Mouse (Mus musculus) heart, embryonic 14.5 days (tissue): Measurements from ENCODE around the gene 6030408B16Rik. TPM values are rescaled to one million over a fixed set of nuclear protein-coding genes. Genes with fewer than 3 reads are reported as not detected.
"Not testable (repeated sequence)": the region's sequence is repeated elsewhere in the genome, so short reads cannot be mapped to it uniquely, and the experiment has no call there.

ENCODE experiments used
- ATAC-seq: fragments of 200-750 bp; cut with Nextera tagmentation; 2 replicates; pipeline ENCODE4 v1.8.0; 2017; ENCODE audit warnings: low read depth, moderate TSS enrichment; ENCODE audit not compliant: insufficient number of reproducible peaks, insufficient read depth, low FRiP score
- H3K27ac ChIP-seq, 2 experiments: fragments of 200-500 bp in 1 of 2; fragments of 300-500 bp in 1 of 2; sonication (generic) in 1 of 2; replicated peaks in 1 of 2; 2 replicates each; pipeline ENCODE4 v1.5.1; 2012 to 2014; ENCODE audit warnings: low read depth in 2 of 2, low read length in 2 of 2, control low read depth in 1 of 2, mild to moderate bottlenecking in 1 of 2, mixed read lengths in 1 of 2; ENCODE audit not compliant: control insufficient read depth in 1 of 2, insufficient read depth in 1 of 2
- H3K27me3 ChIP-seq: fragments of 300-500 bp; sonication (generic); 2 replicates; pipeline ENCODE4 v1.6.1; 2014; ENCODE audit warnings: mild to moderate bottlenecking, low read length, control low read depth; ENCODE audit not compliant: control insufficient read depth, insufficient read depth
- H3K36me3 ChIP-seq: fragments of 300-500 bp; sonication (generic); 2 replicates; pipeline ENCODE4 v1.6.1; 2014; ENCODE audit warnings: mild to moderate bottlenecking, control low read depth, low read length, mixed read lengths; ENCODE audit not compliant: control insufficient read depth, insufficient read depth
- H3K4me1 ChIP-seq, 2 experiments: fragments of 200-500 bp in 1 of 2; fragments of 300-500 bp in 1 of 2; sonication (generic) in 1 of 2; 2 replicates each; pipeline ENCODE4 v1.6.1; 2012 to 2014; ENCODE audit warnings: low read length in 2 of 2, control low read depth in 1 of 2, mixed read lengths in 1 of 2; ENCODE audit not compliant: control insufficient read depth in 2 of 2, insufficient read depth in 2 of 2
- H3K4me2 ChIP-seq: fragments of 300-500 bp; sonication (generic); 2 replicates; pipeline ENCODE4 v1.6.1; 2014; ENCODE audit warnings: mild to moderate bottlenecking, low read length
- H3K4me3 ChIP-seq, 2 experiments: fragments of 200-500 bp in 1 of 2; fragments of 300-500 bp in 1 of 2; sonication (generic) in 1 of 2; 2 replicates each; pipeline ENCODE4 v1.5.1; 2012 to 2014; ENCODE audit warnings: low read length in 2 of 2, mild to moderate bottlenecking in 2 of 2, control low read depth in 1 of 2, low read depth in 1 of 2, moderate library complexity in 1 of 2; ENCODE audit not compliant: control insufficient read depth in 1 of 2, insufficient read depth in 1 of 2
- H3K9ac ChIP-seq: fragments of 300-500 bp; sonication (generic); 2 replicates; pipeline ENCODE4 v1.6.1; 2014; ENCODE audit warnings: mild to moderate bottlenecking, low read length
- H3K9me3 ChIP-seq: fragments of 300-500 bp; sonication (generic); 2 replicates; pipeline ENCODE4 v1.6.1; 2016; ENCODE audit warnings: low read length, control low read depth; ENCODE audit not compliant: control insufficient read depth
- WGBS: fragments of 180-500 bp; shearing (Covaris S2); extraction: QIAGEN DNeasy Blood & Tissue Kit; methylation state at CpG from one replicate; pipeline ENCODE4 v1.1.7; 2014; 5-methylcytosine and 5-hydroxymethylcytosine counted together
- polyA plus RNA-seq: library from polyadenylated mRNA; unstranded; fragments of >200 nt; fragmentation: Nextera tagmentation; extraction: Ambion mirVana; gene quantifications from 2 replicates; pipeline ENCODE4 v1.2.1, GENCODE M21; 2014

6030408B16Rik gene
- polyA plus RNA-seq, 1 experiment from 2014 or later = 0.85 TPM

DNA sequence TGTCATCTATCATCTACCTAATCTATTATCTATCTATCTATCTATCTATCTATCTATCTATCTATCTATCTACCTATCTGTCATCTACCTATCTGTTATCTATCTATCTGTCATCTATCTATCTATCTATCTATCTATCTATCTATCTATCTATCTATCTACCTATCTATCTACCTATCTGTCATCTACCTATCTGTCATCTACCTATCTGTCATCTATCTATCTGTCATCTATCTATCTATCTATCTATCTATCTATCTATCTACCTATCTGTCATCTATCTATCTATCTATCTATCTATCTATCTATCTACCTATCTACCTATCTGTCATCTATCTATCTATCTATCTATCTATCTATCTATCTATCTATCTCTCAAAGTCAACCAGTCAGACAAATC lies 31.4 kb downstream of the 6030408B16Rik start:
- not testable (repeated sequence) for H3K4me3 ChIP-seq, H3K27me3 ChIP-seq, H3K27ac ChIP-seq, ATAC-seq, H3K36me3 ChIP-seq, H3K9ac ChIP-seq, H3K4me2 ChIP-seq, H3K9me3 ChIP-seq
- peaks cover 9 to 14% of the 10 kb centered on the region in 2 experiments; a peak in 3 of 4 replicates for H3K4me1 ChIP-seq

DNA sequence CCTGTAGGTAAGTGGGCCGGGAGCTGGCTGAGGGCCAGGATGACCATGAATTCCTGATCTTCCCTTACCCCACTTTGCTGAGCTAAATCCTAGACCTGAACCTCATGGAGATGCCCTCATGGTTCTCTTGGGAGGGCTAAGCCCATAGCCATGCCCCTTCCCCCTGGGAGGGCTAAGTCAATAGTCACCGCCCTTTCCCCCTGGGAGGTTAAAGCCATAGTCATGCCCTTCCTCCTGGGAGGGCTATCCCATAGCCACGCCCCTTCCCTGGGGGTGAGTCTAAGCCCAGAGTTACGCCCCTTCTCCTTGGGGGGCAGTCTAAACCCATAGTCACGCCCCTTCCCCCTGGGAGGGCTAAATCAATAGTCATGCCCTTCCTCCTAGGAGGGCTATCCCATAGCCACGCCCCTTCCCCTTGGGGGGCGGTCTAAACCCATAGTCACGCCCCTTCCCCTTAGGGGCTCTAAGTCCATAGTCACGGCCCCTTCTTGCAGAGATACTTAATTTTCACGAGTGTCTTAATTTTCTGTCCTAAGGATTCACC lies 33.1 kb downstream of the 6030408B16Rik start:
- H3K4me2 ChIP-seq = no peak overlapping the region
- no peaks in the 10 kb centered on the region for H3K9me3 ChIP-seq
- H3K9ac ChIP-seq = no peak overlapping the region
- WGBS = 36% methylated on average over 10 of the region's 10 CpGs
- H3K36me3 ChIP-seq = no peaks in the 10 kb centered on the region
- no peaks in the 10 kb centered on the region for H3K27me3 ChIP-seq
- no peak for ATAC-seq
- H3K27ac ChIP-seq = no peak overlapping the region
- peaks cover 5 to 12% of the 10 kb centered on the region in 2 experiments; a peak in 3 of 4 replicates for H3K4me1 ChIP-seq
- H3K4me3 ChIP-seq = no peak overlapping the region

DNA sequence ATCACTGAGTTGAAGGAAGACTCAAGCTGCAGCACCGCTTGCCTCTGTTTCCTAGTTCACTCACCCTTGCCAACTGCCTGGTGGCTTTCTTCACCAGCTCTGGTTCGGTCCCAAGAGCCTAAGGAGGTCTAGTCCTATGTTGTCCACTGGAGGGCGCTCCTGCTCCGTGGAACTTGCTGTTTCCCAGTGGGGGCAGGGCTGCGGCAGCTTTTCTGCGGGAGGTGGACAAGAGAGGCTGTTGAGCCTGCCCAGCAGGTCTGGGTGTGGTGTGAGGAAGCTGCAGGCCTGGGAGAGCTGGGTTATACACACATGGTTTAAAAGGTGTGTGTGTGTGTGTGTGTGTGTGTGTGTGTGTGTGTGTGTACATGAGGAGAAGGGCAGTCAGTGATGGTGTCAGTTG lies 34.3 kb downstream of the 6030408B16Rik start:
- Histone ChIP-seq H3K27ac (no peak overlapping the region), H3K27me3 (no peaks in the 10 kb centered on the region), H3K4me2 (no peak overlapping the region), H3K9ac (no peak overlapping the region), H3K36me3 (no peaks in the 10 kb centered on the region), H3K4me1 (peaks cover 5 to 8% of the 10 kb centered on the region in 2 experiments; a peak in 2 of 4 replicates), H3K4me3 (no peak overlapping the region), H3K9me3 (no peaks in the 10 kb centered on the region)
- ATAC-seq = no peak
- 4% methylated on average over 6 of the region's 6 CpGs for WGBS

DNA sequence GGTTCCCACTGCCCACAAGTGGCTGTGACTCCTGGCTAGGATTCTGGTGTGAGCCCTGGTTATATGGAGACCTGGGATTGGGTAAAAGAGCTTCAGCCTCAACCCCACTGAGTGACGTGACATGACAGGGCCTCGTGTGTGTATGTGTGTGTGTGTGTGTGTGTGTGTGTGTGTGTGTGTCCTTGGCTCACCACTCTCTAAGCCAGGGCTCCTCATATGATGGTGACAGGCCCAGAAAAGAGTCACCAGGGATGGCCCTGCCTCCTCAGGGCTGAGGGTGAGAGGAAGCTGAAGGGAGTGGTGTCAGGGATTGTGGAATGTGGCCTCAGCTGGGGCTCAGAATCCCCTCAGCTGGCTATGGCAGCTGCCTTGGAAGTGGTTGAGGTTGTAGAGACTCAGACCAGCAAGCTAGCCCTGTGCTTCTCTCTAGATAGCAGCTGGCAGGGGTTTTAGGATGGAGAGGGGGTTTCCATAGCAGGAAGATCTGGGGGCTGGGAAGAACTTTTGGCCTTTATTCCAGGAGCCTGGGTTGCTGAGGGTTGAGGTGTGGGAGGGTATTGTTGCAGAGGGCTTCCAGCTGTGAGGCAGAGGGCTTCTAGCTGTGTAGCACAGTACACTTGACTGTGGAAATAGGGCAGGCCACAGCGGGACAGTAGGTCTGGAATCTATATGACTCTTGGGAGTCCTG lies 36.0 kb downstream of the 6030408B16Rik start:
- Histone ChIP-seq H3K27me3 (no peaks in the 10 kb centered on the region), H3K4me1 (peaks cover 5 to 8% of the 10 kb centered on the region in 2 experiments; a peak in 2 of 4 replicates), H3K9me3 (no peaks in the 10 kb centered on the region), H3K9ac (no peak overlapping the region), H3K4me2 (no peak overlapping the region), H3K27ac (no peak overlapping the region; a peak in 1 of 4 replicates), H3K4me3 (no peak overlapping the region), H3K36me3 (no peaks in the 10 kb centered on the region)
- ATAC-seq = no peak
- 51% methylated on average over 3 of the region's 3 CpGs for WGBS

DNA sequence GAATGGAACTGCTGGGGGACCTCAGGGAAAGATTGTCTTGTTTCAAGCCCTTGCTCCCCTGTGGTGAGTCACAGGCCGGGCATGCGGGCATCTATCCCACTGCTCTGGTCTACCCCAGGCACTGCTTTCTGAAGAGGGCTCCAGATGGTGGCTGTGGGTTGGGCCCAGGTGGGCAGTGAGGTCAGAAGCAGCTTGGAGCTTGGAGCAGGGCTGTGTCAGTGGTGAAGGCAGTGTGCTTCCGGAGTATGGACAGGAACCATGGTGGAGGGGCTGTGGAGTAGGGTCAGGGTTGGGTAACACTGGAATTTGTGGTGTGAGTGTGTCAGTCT lies 36.5 kb downstream of the 6030408B16Rik start:
- WGBS = 67% methylated on average over 3 of the region's 3 CpGs
- Histone ChIP-seq H3K27me3 (no peaks in the 10 kb centered on the region), H3K4me2 (no peak overlapping the region), H3K4me3 (no peak overlapping the region), H3K27ac (no peak overlapping the region; a peak in 1 of 4 replicates), H3K9me3 (no peaks in the 10 kb centered on the region), H3K9ac (no peak overlapping the region), H3K4me1 (peaks cover 5 to 8% of the 10 kb centered on the region in 2 experiments; a peak in 2 of 4 replicates), H3K36me3 (no peaks in the 10 kb centered on the region)
- ATAC-seq = no peak

DNA sequence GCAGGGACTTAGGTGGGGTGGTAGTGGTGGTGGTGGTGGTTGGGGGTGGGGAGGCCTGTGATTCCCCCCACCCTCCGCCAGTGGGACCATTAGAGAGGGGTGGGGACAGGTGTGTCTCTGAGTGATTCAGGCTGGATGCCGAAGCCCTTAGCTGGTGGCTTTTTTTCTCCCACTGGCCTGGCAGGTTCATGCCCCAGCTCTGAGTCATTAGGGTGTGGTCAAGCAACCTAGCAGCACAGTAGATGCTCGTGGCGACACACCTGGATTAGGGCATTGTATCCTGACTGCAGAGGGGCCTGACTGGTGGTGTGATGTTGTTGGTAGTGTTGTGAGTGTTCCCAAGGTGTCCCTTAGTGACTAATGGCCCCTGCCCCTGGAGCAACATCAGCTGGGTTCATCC lies 38.1 kb downstream of the 6030408B16Rik start:
- no peaks in the 10 kb centered on the region for H3K27me3 ChIP-seq
- no peak overlapping the region for H3K4me2 ChIP-seq
- no peak overlapping the region for H3K9ac ChIP-seq
- no peak for ATAC-seq
- peaks cover 5 to 8% of the 10 kb centered on the region in 2 experiments; a peak in 2 of 4 replicates for H3K4me1 ChIP-seq
- no peak overlapping the region for H3K4me3 ChIP-seq
- no peaks in the 10 kb centered on the region for H3K9me3 ChIP-seq
- 69% methylated on average over 4 of the region's 4 CpGs for WGBS
- H3K36me3 ChIP-seq = no peaks in the 10 kb centered on the region
- H3K27ac ChIP-seq = no peak overlapping the region

DNA sequence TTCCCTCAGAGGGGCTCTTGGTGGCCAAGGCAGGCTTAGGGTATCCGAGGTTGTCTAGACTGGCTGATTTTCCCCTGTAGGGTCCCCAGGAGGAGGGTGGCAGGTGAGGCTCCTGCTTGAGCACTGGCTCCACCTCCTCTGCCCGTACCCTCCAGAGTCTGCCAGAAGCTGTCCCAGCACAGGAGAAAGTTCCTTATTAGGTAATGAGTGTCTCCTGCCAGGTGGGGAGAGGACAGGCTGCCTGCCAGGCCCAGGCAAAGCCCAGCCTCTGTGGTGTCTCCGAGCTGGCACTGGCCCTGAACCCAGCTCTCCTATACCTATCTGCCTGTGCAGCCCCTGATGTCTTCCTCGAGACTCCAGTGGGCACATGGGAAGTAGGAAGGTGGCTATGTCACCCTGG lies 39.4 kb downstream of the 6030408B16Rik start:
- WGBS = 67% methylated on average over 4 of the region's 4 CpGs
- Histone ChIP-seq H3K27me3 (no peaks in the 10 kb centered on the region), H3K36me3 (no peaks in the 10 kb centered on the region), H3K4me3 (no peak overlapping the region), H3K27ac (no peak overlapping the region), H3K9ac (no peak overlapping the region), H3K4me1 (peaks cover 13 to 15% of the 10 kb centered on the region in 2 experiments; a peak in 3 of 4 replicates), H3K4me2 (no peak overlapping the region), H3K9me3 (no peaks in the 10 kb centered on the region)
- ATAC-seq = no peak
